Mouse (Mus musculus) cortical plate, adult 2 months (tissue): Measurements from ENCODE around the gene Litaf.

Experiments
- CTCF ChIP-seq: fragments of 200-500 bp; IDR thresholded peaks from 2 replicates; pipeline ENCODE4 v1.5.1; 2011; ENCODE audit warnings: mild to moderate bottlenecking, control low read depth, low read length; ENCODE audit not compliant: insufficient read depth; ENCODE audit errors: extremely low read depth
- POLR2A ChIP-seq: fragments of 200-500 bp; IDR thresholded peaks from 2 replicates; pipeline ENCODE4 v1.6.1; 2011; ENCODE audit warnings: mild to moderate bottlenecking, low read length, control low read depth; ENCODE audit not compliant: insufficient read depth; ENCODE audit errors: extremely low read depth

GRCm38 (mm10) chr16:11054409-11054808 is 11.5 kb downstream of the Litaf start:
- TF ChIP-seq CTCF, result no peak
- no peak for TF ChIP-seq POLR2A
